Mouse (Mus musculus) cerebellum, adult 11-12 months (tissue): ENCODE data around the gene Pkmyt1.
"Not testable (repeated sequence)": the region's sequence is repeated elsewhere in the genome, so short reads cannot be mapped to it uniquely, and the experiment has no call there.

ENCODE experiments used
- DNase-seq: peaks from one replicate; pipeline ENCODE4 v3.0.0; 2022

Pkmyt1 gene

DNA sequence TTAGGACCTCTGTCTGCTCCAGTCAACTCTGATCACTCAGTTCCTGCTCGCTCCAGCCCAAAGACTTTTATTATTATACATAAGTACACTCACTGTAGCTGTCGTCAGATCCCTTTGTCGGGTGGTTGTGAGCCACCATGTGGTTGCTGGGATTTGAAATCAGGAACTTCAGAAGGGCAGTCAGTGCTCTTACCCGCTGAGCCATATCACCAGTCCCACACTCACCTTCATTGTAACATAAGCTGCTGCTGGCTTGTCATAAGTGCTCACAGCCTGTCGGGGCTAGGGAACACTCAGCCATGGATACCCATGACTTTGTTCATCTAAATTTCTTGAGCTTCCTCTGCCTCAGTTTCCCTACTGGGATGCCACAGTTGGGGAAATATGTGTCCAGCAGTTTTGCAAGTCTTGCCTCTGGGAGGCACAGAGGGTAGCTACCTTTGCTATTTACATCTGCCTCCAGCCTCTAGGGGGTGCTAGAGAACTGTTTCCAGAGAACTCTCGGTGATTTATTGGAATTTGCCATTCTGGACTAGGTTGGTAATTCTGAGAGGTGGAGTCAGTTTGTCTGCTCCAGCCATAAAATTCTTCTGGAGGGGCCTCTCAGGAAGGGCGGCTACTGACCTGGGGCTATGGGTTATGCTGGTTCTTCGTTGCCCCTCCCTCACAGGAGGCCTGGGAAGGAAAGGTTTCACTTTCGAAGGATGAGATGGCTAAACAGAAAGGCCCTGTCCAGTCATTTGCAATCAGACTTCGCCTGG is 22.7 kb downstream of the Pkmyt1 start:
- DNase-seq = peak; percentile 68

DNA sequence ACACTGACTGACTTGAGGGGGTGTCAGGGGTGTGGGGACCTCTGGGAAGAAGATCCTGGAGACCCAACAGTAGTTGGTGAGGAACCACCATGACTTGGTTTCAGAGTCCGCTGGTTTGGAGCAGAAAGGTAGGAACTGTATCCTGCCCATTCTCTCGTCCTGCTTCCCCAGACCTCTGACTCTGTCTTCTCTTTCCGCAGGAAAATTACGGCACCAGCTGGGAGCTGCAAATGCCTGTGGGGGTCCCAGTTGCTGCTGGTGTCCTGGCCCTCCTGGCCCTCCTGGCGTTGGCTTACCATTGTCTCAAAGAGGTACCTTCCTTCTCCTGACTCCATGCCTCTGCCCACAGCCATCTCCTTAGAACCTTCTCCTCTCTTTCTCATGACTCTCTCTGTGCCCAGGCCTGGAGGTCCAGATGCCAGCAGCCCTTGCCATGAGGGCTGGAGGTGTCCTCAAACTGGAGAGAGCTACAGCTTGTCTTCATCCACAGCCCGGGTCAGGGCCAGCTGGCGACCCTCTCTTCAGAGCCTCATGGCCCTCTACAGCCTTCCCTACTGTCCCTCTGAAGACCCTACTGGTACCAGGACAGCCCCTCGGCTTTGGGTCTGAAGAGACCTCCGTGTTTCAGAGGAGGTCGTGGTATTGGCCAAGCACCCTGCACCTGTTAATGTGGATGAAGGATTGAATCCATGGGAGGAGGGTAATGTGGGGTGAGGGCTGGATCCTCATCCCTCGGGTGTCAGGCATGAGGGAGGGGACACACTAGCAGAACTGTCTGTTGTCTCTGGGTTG is 23.5 kb downstream of the Pkmyt1 start:
- no peak for DNase-seq

DNA sequence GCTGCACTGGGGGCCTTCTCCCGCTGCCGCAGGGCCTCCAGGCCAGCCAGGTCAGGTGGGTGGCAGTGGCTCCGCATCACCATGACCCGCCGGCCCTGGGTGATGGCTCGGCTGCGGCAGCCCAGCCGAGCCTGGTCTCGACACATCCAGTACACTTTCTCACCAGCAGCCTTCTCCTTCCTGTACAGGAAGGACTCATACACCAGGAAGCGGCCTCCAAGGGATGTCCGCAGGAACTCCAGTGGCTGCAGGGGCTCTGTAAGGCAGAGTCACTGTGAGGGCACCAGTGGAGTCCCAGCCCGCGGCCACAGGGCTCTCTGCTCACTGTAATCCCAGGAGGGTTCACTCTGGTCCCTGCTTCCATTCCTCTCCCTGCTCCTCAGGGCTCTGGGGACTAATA is 29.6 kb downstream of the Pkmyt1 start:
- DNase-seq = no peak

DNA sequence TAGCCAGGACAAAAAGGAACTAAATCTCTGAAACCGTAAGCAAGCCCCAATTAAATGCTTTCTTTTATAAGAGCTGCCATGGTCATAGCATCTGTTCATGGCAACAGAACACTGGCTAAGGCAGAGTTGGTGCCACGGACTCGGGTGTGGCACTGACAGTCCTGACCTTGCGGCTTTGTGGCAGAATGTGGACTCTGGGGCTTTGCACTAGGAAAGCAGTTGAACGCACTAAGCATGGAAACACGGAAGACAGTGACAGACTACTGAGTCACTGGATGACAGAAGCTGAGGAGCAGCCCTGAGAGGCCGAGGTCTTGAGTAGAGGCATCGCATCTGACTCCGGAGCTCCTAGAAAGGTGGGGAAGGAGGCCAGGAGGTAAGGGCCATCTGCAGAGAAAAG is 31.4 kb downstream of the Pkmyt1 start:
- no peak for DNase-seq

DNA sequence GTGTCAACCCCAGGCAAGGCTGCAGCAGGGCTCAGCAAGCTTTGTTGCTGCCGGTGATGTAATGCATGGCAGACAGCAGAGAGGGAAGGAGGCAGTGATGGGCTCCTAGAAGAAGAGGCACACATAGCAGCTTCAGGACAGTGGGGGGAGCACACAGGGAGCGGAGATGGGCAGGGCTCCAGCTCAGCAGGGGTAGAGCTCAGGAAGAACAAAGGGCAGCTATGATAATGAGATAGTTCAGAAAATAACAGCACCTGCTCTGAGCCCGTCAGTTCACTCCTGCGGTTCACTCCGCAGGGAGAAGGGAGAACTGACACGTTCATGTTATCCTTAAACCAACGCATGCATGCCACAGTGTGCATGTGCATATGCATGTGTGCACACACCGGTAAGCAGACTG is 32.7 kb downstream of the Pkmyt1 start:
- peak; percentile 69 for DNase-seq

DNA sequence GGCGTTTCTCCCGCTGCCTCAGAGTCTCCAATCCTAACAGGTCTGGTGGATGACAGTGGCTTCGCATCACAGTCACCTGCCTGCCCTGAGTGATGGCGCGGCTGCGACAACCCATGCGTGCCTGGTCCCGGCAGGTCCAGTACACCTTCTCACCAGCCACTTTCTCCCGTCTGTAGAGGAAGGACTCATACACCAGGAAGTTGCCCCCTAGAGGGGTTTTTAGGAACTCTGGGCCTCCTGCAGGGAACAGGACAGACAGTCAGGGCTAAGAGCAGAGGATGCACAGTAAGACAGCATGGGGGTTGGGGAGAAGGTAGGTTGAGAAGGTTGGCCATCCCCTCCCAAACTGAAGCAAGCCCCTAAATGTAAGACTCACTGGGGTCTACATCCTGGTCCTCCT is 34.1 kb downstream of the Pkmyt1 start:
- DNase-seq = no peak

DNA sequence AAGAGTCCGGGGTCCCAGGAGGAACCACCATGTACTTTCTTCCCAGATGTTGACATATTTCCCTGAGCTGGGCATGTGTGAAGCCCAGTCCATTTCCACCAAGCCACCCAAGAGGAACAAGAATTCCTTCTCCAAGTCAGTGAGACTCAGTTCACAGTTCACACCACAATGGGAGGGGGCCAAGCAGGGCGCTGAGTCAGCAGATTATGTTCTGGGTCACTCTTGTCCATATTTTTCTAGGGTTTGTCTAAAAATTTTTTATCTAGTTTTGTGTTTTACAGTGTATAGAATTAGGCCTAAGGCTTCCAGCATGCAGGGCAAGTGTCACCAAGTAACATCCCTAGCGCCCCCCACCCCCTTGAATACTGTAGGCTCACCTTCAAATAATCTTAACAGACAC is 35.0 kb downstream of the Pkmyt1 start:
- no peak for DNase-seq

DNA sequence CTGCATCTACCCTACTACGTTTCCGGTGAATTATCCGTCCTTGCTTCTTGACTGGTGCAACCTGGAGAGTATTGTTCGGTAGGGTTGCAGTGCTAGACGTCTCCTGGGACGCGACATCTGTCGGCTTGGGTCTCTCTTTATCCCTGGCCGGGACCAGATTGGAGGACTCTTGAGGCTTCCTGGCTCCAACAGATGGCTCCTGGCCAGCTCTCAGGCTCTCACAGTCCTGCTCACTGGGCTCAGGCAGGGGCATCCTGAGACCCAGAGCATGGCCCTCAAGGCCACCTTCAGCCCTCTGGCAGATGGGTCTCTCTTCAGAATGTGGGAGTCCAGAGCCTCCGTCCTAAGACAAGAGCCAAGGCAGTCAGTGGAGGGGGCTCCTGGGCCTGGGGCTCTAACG is 36.8 kb downstream of the Pkmyt1 start:
- peak; percentile 65 for DNase-seq

DNA sequence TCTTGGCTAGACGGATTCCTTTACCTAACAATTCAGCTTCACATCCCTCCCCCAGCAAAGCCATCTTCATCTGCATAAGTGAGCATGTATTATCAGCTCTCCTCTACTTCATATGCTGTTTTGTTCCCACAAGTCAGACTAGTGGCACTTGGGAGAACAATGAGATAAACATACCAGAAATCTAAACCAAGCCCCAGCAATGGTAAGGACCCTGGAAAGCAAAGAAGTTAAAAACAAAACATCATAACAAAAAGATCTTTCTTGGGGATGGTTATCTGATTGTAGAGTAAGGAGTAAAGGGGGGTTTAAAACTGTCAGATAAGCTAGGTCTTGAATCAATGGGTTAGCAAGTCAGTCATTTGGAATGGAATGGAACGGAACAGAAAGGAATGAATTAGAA is 44.4 kb downstream of the Pkmyt1 start:
- DNase-seq = no peak

DNA sequence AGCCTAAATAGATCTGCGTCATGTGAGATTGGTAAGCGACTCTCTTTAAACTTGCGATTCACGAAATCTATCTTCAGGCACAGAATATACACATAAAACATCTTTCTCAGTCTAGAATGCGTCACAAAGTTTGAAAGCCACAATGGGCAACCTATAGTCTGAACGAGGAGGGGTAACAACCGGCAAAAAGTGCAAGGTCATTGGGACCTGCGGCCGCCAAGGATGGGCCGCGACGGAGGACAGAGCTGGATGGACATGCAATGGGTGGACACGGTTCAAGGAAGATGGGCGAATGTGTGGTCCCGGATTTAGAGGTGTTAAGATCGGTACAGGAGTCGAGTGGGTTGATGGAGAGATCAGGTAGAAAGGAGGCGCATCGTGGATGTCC is 44.8 kb downstream of the Pkmyt1 start:
- DNase-seq = no peak

DNA sequence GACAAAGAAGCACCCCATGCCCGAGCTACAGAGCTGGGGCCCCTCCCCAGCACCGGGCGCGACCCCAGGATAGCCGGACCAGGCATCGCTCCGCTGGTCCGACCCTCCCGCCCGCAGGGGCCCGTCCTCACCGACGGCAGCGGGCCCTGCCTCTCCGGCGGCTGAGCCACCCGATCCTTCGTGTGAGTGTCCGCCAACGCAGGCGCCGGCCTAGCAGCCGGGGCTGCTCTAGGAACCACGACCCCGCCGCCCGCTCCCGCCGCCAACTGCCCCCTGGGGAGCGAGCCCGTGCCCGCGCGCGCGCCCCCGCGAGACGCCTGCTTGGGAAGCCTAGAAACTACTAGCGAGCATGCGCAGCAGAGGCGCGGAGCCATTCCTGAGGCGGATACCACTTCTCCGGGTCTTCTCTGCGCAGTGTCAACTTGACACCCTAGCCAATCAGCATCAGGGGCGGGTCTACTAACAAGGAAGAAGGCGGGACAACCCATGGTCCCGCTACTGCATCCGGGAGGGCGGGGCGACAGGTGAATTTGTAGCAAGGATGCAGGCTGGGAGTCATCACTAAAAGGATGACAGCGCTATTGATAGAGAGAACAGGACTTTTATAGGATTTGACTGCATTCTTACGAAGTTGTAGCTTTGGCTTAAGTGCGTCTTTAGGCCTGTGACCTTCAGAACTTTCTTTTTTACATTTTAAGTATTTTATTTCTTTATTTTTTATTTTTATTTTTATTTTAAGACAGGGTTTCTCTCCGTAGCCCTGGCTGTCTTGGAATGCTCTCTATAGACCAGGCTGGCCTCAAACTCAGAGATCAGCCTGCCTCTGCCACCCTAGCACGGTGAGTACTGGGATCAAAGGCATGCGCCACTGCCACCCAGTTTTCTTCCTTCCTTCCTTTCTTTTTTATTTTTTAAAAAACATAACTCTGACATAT is 45.4 kb downstream of the Pkmyt1 start, which contains the start of gene Flywch1:
Gene Flywch1, minus strand, starts transcription at position 319 of the 935 bp plus-strand sequence.
- peak; percentile 100 for DNase-seq

DNA sequence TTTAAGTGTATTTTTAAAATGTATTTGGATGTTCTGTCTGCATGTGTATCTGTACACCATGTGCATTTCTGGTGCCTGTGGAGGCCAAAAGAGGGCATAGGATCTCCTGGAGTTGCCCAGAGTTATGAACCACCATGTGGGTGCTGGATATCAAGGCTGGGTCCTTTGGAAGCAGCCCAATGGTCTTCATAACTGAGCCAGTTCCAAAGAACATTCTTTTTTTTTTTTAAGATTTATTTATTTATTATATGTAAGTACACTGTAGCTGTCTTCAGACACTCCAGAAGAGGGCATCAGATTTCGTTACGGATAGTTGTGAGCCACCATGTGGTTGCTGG is 46.1 kb downstream of the Pkmyt1 start:
- not testable (repeated sequence) for DNase-seq

DNA sequence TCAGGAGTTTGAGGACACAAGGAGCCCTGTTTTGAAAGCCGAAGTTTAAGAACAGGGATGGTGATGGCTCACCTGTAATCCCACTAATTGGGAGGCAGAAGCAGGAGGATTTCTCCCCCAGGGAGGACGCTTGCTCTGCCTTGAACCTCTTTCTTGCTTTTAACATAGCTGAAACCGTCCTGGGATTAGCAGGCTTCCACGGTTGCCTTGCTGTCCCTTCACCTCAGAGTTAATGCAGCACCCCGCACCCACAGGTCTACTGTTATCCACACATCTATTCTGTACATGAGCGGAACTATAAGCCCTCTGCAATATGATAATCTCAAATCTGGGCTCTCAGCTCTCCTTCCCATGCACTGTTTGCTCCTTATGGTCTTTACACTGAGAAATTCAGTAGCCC is 47.5 kb downstream of the Pkmyt1 start:
- no peak for DNase-seq

DNA sequence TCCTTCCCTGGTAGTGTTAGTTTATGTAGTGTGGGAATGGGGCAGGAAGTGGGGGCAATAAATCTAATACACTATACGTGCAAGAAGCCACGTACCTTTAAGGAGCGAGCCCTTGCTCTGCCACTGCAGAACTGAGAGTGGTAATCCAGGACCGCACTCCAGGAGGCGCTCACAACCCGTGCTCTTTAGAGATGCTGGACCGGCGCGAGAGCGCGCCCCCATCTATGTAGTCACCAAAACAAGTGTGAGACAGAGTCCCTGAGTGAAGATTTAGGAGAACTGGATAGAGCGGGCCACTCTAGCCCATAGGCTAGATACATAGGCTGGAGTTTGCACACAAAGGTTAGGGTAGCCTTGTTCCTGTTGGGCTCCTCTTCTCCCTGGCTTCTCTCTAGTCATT is 48.0 kb downstream of the Pkmyt1 start:
- peak; percentile 76 for DNase-seq

DNA sequence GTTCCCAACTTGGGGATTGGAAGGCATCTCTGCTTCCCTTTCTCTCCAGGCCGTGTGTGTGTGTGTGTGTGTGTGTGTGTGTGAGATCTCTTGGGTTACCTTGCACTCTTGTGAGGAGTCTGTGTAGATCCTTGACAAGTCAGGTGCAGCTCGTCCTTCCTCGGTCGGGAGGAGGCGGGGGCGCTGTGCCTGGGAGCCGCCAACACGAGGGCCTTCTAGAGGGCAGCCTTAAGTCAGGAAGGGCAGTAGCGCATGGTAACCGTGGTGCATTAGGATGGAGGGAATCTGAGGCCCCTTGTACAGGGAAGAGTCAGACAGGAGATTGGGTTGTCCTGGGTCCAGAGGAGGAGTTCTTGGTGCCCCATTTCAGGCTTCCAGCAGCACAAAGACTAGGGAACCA is 50.1 kb downstream of the Pkmyt1 start:
- no peak for DNase-seq

DNA sequence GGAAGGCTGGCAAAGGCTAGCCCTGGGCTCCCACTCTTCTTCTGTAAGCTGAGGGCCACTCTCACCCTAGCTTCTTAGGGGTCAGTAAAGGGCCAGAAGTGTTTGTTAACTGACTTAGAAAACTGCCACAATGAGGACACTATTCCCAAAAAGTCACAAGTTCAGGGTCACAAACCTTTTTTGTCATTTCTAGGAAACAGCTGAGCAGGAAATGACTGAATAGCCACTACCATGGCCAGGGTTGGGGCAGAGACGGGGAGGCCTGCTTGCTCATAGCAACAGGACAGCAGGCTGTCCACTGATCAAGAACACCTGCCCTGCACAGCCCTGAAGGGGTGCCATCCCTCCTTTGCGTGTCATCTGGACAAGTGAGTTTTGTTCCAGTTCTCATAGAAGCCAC is 51.0 kb downstream of the Pkmyt1 start:
- DNase-seq = no peak

DNA sequence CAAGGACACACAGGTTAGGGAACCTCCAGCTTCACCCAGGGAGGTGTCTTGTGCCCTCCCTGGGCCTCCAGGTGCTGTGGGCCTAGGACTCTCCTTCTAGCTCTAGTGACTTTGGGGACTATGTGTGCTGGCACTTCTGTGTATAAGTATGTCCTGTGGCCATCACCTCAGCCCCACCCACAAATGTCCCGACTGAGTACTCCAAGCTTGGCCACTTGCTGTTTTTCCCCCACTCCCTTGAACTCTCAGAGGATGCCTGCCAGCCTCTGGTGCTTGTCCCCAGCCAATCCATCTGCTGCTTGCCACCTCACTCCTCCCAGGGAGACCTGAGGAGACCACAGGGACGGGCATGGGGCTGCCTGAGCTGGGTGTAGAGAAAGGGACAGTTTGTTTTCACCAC is 52.3 kb downstream of the Pkmyt1 start:
- DNase-seq = no peak

DNA sequence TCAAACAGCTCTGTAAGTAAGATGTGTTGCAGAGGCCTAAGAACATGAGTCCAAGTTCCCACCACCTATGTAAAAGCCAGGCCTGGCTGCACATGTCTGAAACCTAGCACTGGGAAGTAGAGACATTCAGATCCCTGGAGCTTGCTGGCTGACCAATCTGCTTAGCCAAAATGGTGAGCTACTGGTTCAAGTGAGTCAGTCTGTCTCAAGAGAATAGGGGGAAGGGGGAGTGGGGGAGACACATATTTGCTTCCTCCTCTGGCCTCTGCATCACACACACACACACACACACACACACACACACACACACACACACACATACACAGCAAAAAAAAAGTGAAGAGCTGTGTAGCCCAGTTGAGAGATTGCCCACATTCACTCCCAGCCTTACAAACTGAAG is 57.2 kb downstream of the Pkmyt1 start:
- no peak for DNase-seq

DNA sequence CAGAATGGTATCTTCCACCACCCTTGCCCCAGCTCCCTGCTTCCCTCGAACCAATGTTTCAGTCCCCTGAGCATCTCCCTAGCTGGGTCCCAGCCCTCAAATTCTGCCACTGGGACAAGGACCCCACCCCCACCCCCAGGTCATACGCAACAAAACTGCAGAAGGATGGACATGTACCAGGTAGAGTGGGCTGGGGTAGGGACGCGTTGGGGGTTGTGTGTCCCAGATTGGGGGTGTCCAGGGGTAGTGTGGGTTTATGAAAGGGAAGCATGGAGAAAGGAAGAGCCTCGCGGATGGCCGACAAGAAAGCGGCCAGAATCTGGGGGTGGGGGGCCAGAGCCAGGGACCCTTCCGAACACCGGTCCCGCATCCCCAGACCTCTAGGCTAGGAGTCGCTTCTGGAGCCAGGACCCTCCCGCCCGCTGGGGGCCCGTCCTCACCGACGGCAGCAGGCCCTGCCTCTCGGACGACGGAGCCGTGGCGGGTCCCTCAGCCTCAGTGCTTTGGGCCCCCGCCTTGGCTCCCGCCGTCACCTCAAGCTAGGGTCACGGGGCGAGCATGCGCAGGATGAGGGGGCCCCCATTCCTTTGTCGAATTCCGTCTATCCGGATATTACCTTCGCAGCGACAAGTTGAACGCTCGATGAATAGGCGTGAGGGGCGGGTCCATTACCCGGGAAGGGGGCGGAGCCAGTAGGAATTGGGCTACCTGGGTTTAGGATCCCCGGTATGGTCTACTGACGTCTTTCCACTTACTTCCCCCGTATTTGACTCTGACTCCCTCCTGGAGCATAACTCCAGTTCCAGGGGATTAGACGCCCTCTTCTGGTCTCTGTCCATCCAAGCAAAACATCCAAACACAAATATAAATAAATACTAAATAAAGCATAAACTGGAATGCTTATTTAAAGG is 59.7 kb downstream of the Pkmyt1 start, which contains the start of gene Flywch2:
Gene Flywch2, minus strand, starts transcription at position 521 of the 911 bp plus-strand sequence.
- peak; percentile 98 for DNase-seq
